Mouse (Mus musculus) frontal cortex, postnatal 25 days (tissue): Measurements from ENCODE around the gene Eif3a.

Experiments used
- DNase-seq, 2 experiments: peaks; one replicate each; pipeline ENCODE4 v3.0.0; 2022; ENCODE audit warnings: low spot score in 2 of 2

Gene Eif3a

GRCm38 (mm10) chr19:60758896-60759835, 31.3 kb downstream of the Eif3a start:
- no peak for DNase-seq

- no peak for DNase-seq
Measured at GRCm38 (mm10) chr19:60757099-60757785, 33.2 kb downstream of the Eif3a start.

- DNase-seq = peak; percentile 36 to 52
Measured at GRCm38 (mm10) chr19:60756192-60757098, 34.0 kb downstream of the Eif3a start.

- peak; percentile 73 to 84 for DNase-seq
Measured at GRCm38 (mm10) chr19:60755438-60756191, 34.8 kb downstream of the Eif3a start, which contains the start of gene Nanos1. TSS of gene Nanos1 (plus strand) at chr19:60755987.

- no peak for DNase-seq
Measured at GRCm38 (mm10) chr19:60747801-60748200, 42.7 kb downstream of the Eif3a start.

GRCm38 (mm10) chr19:60743767-60744547, 46.5 kb downstream of the Eif3a start:
- no peak for DNase-seq

GRCm38 (mm10) chr19:60740560-60740959, 49.9 kb downstream of the Eif3a start:
- DNase-seq = no peak

- no peak for DNase-seq
Measured at GRCm38 (mm10) chr19:60731966-60732365, 58.5 kb downstream of the Eif3a start.

- no peak for DNase-seq
Measured at GRCm38 (mm10) chr19:60731299-60731698, 59.2 kb downstream of the Eif3a start.

GRCm38 (mm10) chr19:60730281-60730852, 60.1 kb downstream of the Eif3a start:
- peak in 1 of 2 experiments; percentile 4 for DNase-seq

GRCm38 (mm10) chr19:60716381-60716780, 74.1 kb downstream of the Eif3a start:
- DNase-seq = no peak

GRCm38 (mm10) chr19:60712577-60712976, 77.9 kb downstream of the Eif3a start:
- no peak for DNase-seq
